Mouse (Mus musculus) embryonic facial prominence, embryonic 11.5 days (tissue): ENCODE data around the gene Mcu. TPM values are rescaled to one million over a fixed set of nuclear protein-coding genes. Genes with fewer than 3 reads are reported as not detected.

Experiments
- ATAC-seq: fragments of 200-750 bp; cut with Nextera tagmentation; replicated peaks from 2 replicates; pipeline ENCODE4 v1.8.0; 2017; ENCODE audit warnings: low read depth; ENCODE audit not compliant: insufficient number of reproducible peaks, low FRiP score, low TSS enrichment
- DNase-seq: peaks from one replicate; pipeline ENCODE4 v3.0.0-alpha.2; 2015; ENCODE audit warnings: low spot score
- H3K27ac ChIP-seq: fragments of 300-500 bp; sonication (generic); replicated peaks from 2 replicates; pipeline ENCODE4 v1.5.1; 2014; ENCODE audit warnings: mild to moderate bottlenecking, low read depth, low read length, control low read depth
- H3K27me3 ChIP-seq: fragments of 300-500 bp; sonication (generic); 2 replicates; pipeline ENCODE4 v1.6.1; 2014; ENCODE audit warnings: mild to moderate bottlenecking, low read length, moderate library complexity, mixed read lengths; ENCODE audit not compliant: control insufficient read depth, insufficient read depth
- H3K36me3 ChIP-seq: fragments of 300-500 bp; sonication (generic); replicated peaks from 2 replicates; pipeline ENCODE4 v1.6.1; 2014; ENCODE audit warnings: low read depth, mild to moderate bottlenecking, low read length, moderate library complexity, mixed read lengths; ENCODE audit not compliant: control insufficient read depth, insufficient read depth
- H3K4me1 ChIP-seq: fragments of 300-500 bp; sonication (generic); 2 replicates; pipeline ENCODE4 v1.6.1; 2014; ENCODE audit warnings: low read length, mixed read lengths; ENCODE audit not compliant: control insufficient read depth, insufficient read depth
- H3K4me2 ChIP-seq: fragments of 300-500 bp; sonication (generic); 2 replicates; pipeline ENCODE4 v1.6.1; 2014; ENCODE audit warnings: low read depth, mild to moderate bottlenecking, control low read depth, low read length, moderate library complexity
- H3K4me3 ChIP-seq: fragments of 300-500 bp; sonication (generic); 2 replicates; pipeline ENCODE4 v1.5.1; 2014; ENCODE audit warnings: low read depth, low read length, control low read depth
- H3K9ac ChIP-seq: fragments of 300-500 bp; sonication (generic); replicated peaks from 2 replicates; pipeline ENCODE4 v1.6.1; 2014; ENCODE audit warnings: mild to moderate bottlenecking, control low read depth, low read length
- H3K9me3 ChIP-seq: fragments of 300-500 bp; sonication (generic); replicated peaks from 2 replicates; pipeline ENCODE4 v1.6.1; 2016; ENCODE audit warnings: mild to moderate bottlenecking, low read length, inconsistent platforms, mixed read lengths; ENCODE audit not compliant: control insufficient read depth
- WGBS: fragments of 180-500 bp; shearing (Covaris S2); extraction: QIAGEN DNeasy Blood & Tissue Kit; methylation state at CpG from one replicate; pipeline ENCODE4 v1.1.7; 2014; 5-methylcytosine and 5-hydroxymethylcytosine counted together
- polyA plus RNA-seq: library from polyadenylated mRNA; unstranded; fragments of >200 nt; fragmentation: Nextera tagmentation; extraction: Ambion mirVana; gene quantifications from 2 replicates; pipeline ENCODE4 v1.2.1, GENCODE M21; 2014

Gene Mcu
- polyA plus RNA-seq, 1 experiment from 2014 or later = 25.3 TPM

GRCm38 (mm10) chr10:59509197-59509596 lies 107.3 kb downstream of the Mcu start:
- Histone ChIP-seq H3K4me2 (no peak overlapping the region), H3K27me3 (no peaks in the 10 kb centered on the region), H3K27ac (no peak overlapping the region), H3K9ac (no peak overlapping the region), H3K4me3 (no peak overlapping the region), H3K9me3 (no peaks in the 10 kb centered on the region), H3K4me1 (no peaks in the 10 kb centered on the region), H3K36me3 (no peaks in the 10 kb centered on the region)
- no peak for ATAC-seq
- WGBS = 85% methylated on average over 4 of the region's 4 CpGs
- no peak for DNase-seq

DNA sequence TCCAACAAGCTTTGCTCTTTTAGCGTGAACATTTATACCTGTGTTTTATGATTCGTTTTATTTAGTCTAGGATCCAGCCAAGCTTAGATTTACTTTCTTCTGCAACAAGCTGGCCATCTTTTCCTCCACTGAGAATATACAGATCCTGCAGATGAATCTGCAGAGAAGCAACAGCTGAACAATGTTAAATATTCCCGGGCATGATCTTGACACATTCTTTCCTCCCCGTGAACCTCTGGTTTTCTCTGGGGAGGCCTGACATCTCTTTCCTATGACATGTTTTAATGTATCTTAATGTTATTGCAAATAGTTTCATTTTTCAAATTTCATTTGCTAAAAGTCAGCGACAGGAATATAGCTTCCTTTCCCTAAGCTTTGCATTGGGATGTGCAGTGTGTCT lies 109.8 kb downstream of the Mcu start:
- 79% methylated on average over 5 of the region's 5 CpGs for whole genome bisulfite sequencing
- Histone ChIP-seq H3K27ac (no peak overlapping the region), H3K4me3 (no peak overlapping the region), H3K36me3 (no peaks in the 10 kb centered on the region), H3K4me2 (no peak overlapping the region), H3K9me3 (no peaks in the 10 kb centered on the region), H3K9ac (no peak overlapping the region), H3K4me1 (no peaks in the 10 kb centered on the region), H3K27me3 (no peaks in the 10 kb centered on the region)
- ATAC-seq (no peak), DNase-seq (no peak)

- Histone ChIP-seq H3K4me2 (no peak overlapping the region), H3K9me3 (no peaks in the 10 kb centered on the region)
Measured at GRCm38 (mm10) chr10:59504291-59504690, 112.2 kb downstream of the Mcu start.

GRCm38 (mm10) chr10:59503433-59504210 lies 112.9 kb downstream of the Mcu start:
- ATAC-seq (no peak), DNase-seq (no peak)
- H3K27ac ChIP-seq = no peak overlapping the region
- H3K9me3 ChIP-seq = no peaks in the 10 kb centered on the region
- H3K27me3 ChIP-seq = no peaks in the 10 kb centered on the region
- H3K4me3 ChIP-seq = no peak overlapping the region
- 64% methylated on average over 31 of the region's 31 CpGs for WGBS
- H3K4me1 ChIP-seq = no peaks in the 10 kb centered on the region
- H3K36me3 ChIP-seq = no peaks in the 10 kb centered on the region
- H3K4me2 ChIP-seq = no peak overlapping the region
- H3K9ac ChIP-seq = no peak overlapping the region

More at GRCm38 (mm10) chr10:59504291-59504690, 112.2 kb downstream of the Mcu start:
- WGBS = 77% methylated on average over 3 of the region's 3 CpGs
- ATAC-seq (no peak), DNase-seq (no peak)
- H3K27me3 ChIP-seq = no peaks in the 10 kb centered on the region
- H3K27ac ChIP-seq = no peak overlapping the region
- H3K9ac ChIP-seq = no peak overlapping the region
- no peaks in the 10 kb centered on the region for H3K4me1 ChIP-seq
- no peak overlapping the region for H3K4me3 ChIP-seq
- H3K36me3 ChIP-seq = no peaks in the 10 kb centered on the region

GRCm38 (mm10) chr10:59502381-59502780 lies 114.1 kb downstream of the Mcu start:
- WGBS = 87% methylated on average over 12 of the region's 12 CpGs
- no peak overlapping the region for H3K27ac ChIP-seq
- no peaks in the 10 kb centered on the region for H3K27me3 ChIP-seq
- DNase-seq (no peak), ATAC-seq (no peak)
- no peaks in the 10 kb centered on the region for H3K9me3 ChIP-seq
- no peak overlapping the region for H3K4me2 ChIP-seq
- H3K4me3 ChIP-seq = no peak overlapping the region
- H3K4me1 ChIP-seq = no peaks in the 10 kb centered on the region
- no peak overlapping the region for H3K9ac ChIP-seq
- H3K36me3 ChIP-seq = no peaks in the 10 kb centered on the region

GRCm38 (mm10) chr10:59501761-59502160 lies 114.7 kb downstream of the Mcu start:
- WGBS = 85% methylated on average over 9 of the region's 9 CpGs
- H3K27me3 ChIP-seq = no peaks in the 10 kb centered on the region
- no peak overlapping the region for H3K4me3 ChIP-seq
- no peak overlapping the region for H3K4me2 ChIP-seq
- no peak overlapping the region for H3K9ac ChIP-seq
- no peak overlapping the region for H3K27ac ChIP-seq
- ATAC-seq = no peak
- H3K36me3 ChIP-seq = no peaks in the 10 kb centered on the region
- DNase-seq = no peak
- H3K9me3 ChIP-seq = no peaks in the 10 kb centered on the region
- H3K4me1 ChIP-seq = no peaks in the 10 kb centered on the region

- no peak overlapping the region for H3K4me3 ChIP-seq
- 81% methylated on average over 3 of the region's 3 CpGs for WGBS
- no peak overlapping the region for H3K27ac ChIP-seq
- no peaks in the 10 kb centered on the region for H3K27me3 ChIP-seq
- no peaks in the 10 kb centered on the region for H3K9me3 ChIP-seq
- no peak overlapping the region for H3K9ac ChIP-seq
- DNase-seq (no peak), ATAC-seq (no peak)
- no peaks in the 10 kb centered on the region for H3K4me1 ChIP-seq
- no peaks in the 10 kb centered on the region for H3K36me3 ChIP-seq
- H3K4me2 ChIP-seq = no peak overlapping the region
Measured at GRCm38 (mm10) chr10:59500225-59500624, 116.3 kb downstream of the Mcu start.

- Histone ChIP-seq H3K4me3 (no peak overlapping the region), H3K4me2 (no peak overlapping the region), H3K36me3 (no peaks in the 10 kb centered on the region), H3K4me1 (no peaks in the 10 kb centered on the region), H3K9me3 (no peaks in the 10 kb centered on the region), H3K27me3 (no peaks in the 10 kb centered on the region), H3K27ac (no peak overlapping the region), H3K9ac (no peak overlapping the region)
- 92% methylated on average over 11 of the region's 11 CpGs for WGBS
- ATAC-seq (no peak), DNase-seq (no peak)
Measured at GRCm38 (mm10) chr10:59497019-59497418, 119.5 kb downstream of the Mcu start.
